Mouse (Mus musculus): Measurements from ENCODE around the gene Tnpo1.

DNA sequence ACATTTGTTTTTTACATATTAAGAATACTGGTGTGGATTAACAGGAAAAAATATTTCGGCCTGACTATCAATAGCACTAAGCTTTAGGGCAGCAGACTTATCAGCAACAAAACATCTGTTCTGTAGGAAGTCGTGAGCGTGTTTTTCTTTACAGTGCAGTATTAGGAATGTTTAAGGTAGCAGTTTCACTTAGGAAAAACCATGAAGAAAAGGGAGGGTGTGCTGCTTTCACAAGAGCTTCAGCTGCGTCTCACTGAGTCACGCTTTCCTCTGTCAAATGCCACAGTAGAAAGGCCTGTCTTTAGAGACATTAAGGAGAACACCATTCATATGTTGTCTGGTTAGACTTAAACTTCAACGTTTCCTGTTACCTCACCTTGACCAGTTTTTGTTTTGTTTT lies 116.0 kb downstream of the Tnpo1 start:
- TF ChIP-seq CTCF (IDR thresholded peaks at IDR 0.05; ENCODE audit: low read depth, low read length) (no peak), POLR2A (IDR thresholded peaks at IDR 0.05; ENCODE audit: extremely low read depth, insufficient read depth, low read length) (no peak)

Measured in liver, adult 2 months (tissue).